Mouse (Mus musculus): Measurements from ENCODE around the gene Slc7a1. TPM values are rescaled to one million over a fixed set of nuclear protein-coding genes. Genes with fewer than 3 reads are reported as not detected.

The Slc7a1 gene
- polyA plus RNA-seq, 1 experiment from 2014 or later, result 17.8 TPM

DNA sequence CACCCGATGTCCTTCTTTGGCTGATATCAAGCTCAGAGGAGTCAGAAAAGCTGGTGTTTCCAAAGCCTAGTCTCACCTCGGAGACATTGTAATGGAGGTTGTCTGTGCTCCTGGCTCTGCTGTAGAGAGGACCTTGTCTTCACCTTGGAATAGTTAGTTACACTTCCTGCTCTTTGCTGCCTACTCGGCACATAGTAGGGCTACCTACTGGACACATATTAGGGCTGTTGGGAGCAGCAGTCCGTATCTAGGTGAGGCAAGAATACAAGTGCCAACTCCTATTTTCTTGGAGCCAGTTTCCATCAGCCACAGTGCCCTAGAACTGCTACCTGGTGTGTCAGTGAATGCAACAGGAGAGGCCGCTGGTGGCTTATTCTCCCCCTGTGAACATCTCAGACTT is 112.2 kb downstream of the Slc7a1 start:
- 87% methylated on average over 5 of the region's 5 CpGs for WGBS
- no peak overlapping the region for H3K4me3 ChIP-seq (ENCODE audit: low read depth, low read length)
- DNase-seq (ENCODE audit: low spot score), result no peak

DNA sequence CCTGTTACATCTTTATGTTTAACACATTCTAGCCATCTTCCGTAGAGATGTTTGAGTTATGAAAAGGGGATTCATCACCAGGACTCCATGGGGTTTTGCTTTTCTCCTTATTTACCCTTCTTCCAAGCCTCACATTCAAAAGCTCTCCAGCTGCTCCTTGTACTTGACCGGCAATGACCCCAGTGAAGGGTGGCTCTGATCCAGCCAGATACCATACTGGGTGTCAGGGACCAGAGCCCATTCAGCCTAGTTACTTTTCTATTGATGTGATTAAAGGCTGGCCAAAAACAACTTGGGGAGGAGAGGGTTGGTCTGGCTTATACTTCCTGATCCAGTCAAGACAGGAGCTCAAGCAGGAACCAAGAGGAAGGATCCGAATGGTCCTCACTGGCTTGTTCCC is 116.1 kb downstream of the Slc7a1 start:
- WGBS, result 84% methylated on average over 3 of the region's 3 CpGs
- no peaks in the 10 kb centered on the region for H3K27me3 ChIP-seq (ENCODE audit: control insufficient read depth, insufficient read depth, low read length)
- TF ChIP-seq EP300 (optimal IDR thresholded peaks at IDR 0.05) (no peak), CTCF (IDR thresholded peaks at IDR 0.05; ENCODE audit: low read depth) (no peak)

More for the DNA sequence above, 112.2 kb downstream of the Slc7a1 start:
- TF ChIP-seq EP300 (optimal IDR thresholded peaks at IDR 0.05), result no peak
- TF ChIP-seq CTCF (IDR thresholded peaks at IDR 0.05; ENCODE audit: low read depth), result no peak
- no peak for ATAC-seq (ENCODE audit: low FRiP score, low TSS enrichment)
- H3K36me3 ChIP-seq (ENCODE audit: control insufficient read depth, insufficient read depth, low read length), result no peaks in the 10 kb centered on the region
- H3K9ac ChIP-seq (ENCODE audit: low read length), result no peak overlapping the region
- H3K9me3 ChIP-seq (ENCODE audit: control insufficient read depth, low read length), result no peaks in the 10 kb centered on the region
- no peaks in the 10 kb centered on the region for H3K4me1 ChIP-seq (replicated peaks; ENCODE audit: control insufficient read depth, insufficient read depth)
- H3K27ac ChIP-seq (replicated peaks), result no peak overlapping the region
- no peak overlapping the region for H3K4me2 ChIP-seq (replicated peaks; ENCODE audit: low read depth)
- no peaks in the 10 kb centered on the region for H3K27me3 ChIP-seq (ENCODE audit: control insufficient read depth, insufficient read depth, low read length)

DNA sequence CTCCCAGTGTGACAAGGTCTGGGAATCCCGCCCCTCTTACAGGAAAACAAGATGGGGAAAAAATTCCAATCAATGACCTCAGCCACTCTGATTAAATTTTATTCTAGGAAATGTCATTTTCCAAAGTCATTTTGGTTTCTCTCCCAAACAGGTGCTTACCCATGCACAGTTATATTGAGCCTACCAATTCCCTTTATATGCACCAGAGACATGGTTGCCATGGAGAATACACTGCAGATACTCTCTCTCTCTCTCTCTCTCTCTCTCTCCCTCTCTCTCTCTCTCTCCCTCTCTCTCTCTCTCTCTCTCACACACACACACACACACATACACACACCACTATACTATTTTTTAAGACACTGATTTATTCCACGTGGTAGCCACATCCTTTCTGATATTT is 116.5 kb downstream of the Slc7a1 start:
- no peak for ATAC-seq (ENCODE audit: low FRiP score, low TSS enrichment)
- H3K27ac ChIP-seq (replicated peaks), result no peak overlapping the region
- H3K4me3 ChIP-seq (ENCODE audit: low read depth, low read length), result no peak overlapping the region
- no peaks in the 10 kb centered on the region for H3K9me3 ChIP-seq (ENCODE audit: control insufficient read depth, low read length)
- no peak overlapping the region for H3K4me2 ChIP-seq (replicated peaks; ENCODE audit: low read depth)
- 67% methylated on average over 2 of the region's 2 CpGs for WGBS
- no peaks in the 10 kb centered on the region for H3K4me1 ChIP-seq (replicated peaks; ENCODE audit: control insufficient read depth, insufficient read depth)
- no peaks in the 10 kb centered on the region for H3K27me3 ChIP-seq (ENCODE audit: control insufficient read depth, insufficient read depth, low read length)
- no peak for DNase-seq (ENCODE audit: low spot score)
- TF ChIP-seq CTCF (IDR thresholded peaks at IDR 0.05; ENCODE audit: low read depth) (no peak), EP300 (optimal IDR thresholded peaks at IDR 0.05) (no peak)
- no peak overlapping the region for H3K9ac ChIP-seq (ENCODE audit: low read length)
- H3K36me3 ChIP-seq (ENCODE audit: control insufficient read depth, insufficient read depth, low read length), result no peaks in the 10 kb centered on the region

More for the DNA sequence above, 116.1 kb downstream of the Slc7a1 start:
- Histone ChIP-seq H3K4me2 (replicated peaks; ENCODE audit: low read depth) (no peak overlapping the region), H3K9ac (ENCODE audit: low read length) (no peak overlapping the region), H3K4me3 (ENCODE audit: low read depth, low read length) (no peak overlapping the region), H3K36me3 (ENCODE audit: control insufficient read depth, insufficient read depth, low read length) (no peaks in the 10 kb centered on the region), H3K27ac (replicated peaks) (no peak overlapping the region), H3K4me1 (replicated peaks; ENCODE audit: control insufficient read depth, insufficient read depth) (no peaks in the 10 kb centered on the region), H3K9me3 (ENCODE audit: control insufficient read depth, low read length) (no peaks in the 10 kb centered on the region)
- DNase-seq (ENCODE audit: low spot score), result no peak
- ATAC-seq (ENCODE audit: low FRiP score, low TSS enrichment), result no peak

DNA sequence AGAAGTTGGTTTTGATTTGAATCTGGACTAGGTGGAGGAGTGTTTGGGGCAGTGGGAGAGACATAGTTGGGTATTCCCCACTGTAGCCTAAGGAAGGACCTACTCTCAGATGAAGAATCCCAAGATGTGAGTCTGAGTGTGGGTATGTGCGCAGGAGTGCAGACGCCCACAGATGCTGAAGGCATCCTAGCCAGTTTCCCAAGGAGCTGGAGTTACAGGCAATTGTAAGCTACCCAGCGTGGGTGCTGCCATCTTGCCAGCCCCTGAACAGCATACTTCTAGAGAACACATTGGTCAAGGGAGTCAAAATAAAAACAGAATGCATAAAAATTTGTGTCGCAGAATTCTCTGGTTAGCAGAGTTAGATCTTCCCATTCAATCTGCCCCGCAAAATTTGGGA is 117.1 kb downstream of the Slc7a1 start:
- H3K4me2 ChIP-seq (replicated peaks; ENCODE audit: low read depth), result no peak overlapping the region
- DNase-seq (ENCODE audit: low spot score) (no peak), ATAC-seq (ENCODE audit: low FRiP score, low TSS enrichment) (no peak)
- H3K27me3 ChIP-seq (ENCODE audit: control insufficient read depth, insufficient read depth, low read length), result no peaks in the 10 kb centered on the region
- TF ChIP-seq EP300 (optimal IDR thresholded peaks at IDR 0.05) (no peak), CTCF (IDR thresholded peaks at IDR 0.05; ENCODE audit: low read depth) (no peak)
- no peaks in the 10 kb centered on the region for H3K36me3 ChIP-seq (ENCODE audit: control insufficient read depth, insufficient read depth, low read length)
- H3K9me3 ChIP-seq (ENCODE audit: control insufficient read depth, low read length), result no peaks in the 10 kb centered on the region
- WGBS, result 94% methylated on average over 5 of the region's 5 CpGs
- no peak overlapping the region for H3K9ac ChIP-seq (ENCODE audit: low read length)
- H3K4me3 ChIP-seq (ENCODE audit: low read depth, low read length), result no peak overlapping the region
- H3K4me1 ChIP-seq (replicated peaks; ENCODE audit: control insufficient read depth, insufficient read depth), result no peaks in the 10 kb centered on the region
- no peak overlapping the region for H3K27ac ChIP-seq (replicated peaks)

DNA sequence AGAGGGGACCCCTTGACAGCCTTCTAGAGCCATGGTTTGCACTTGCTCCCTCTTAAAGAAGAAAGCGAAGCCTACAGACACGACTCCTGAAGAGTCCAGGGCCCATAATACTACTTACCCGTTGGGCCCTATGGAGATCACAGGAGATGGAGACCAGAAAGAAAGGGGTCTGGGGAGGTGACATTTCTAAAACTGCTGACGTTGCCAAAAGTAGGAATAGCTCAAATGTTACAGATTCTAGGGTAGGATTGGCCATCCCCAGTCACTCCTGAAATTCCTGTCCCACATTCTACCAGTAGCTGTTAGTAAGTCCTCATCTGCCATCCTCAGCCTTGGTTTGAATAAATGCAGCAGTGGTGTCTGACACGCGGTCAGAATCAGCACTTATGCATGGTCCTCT is 117.6 kb downstream of the Slc7a1 start:
- ATAC-seq (ENCODE audit: low FRiP score, low TSS enrichment) (no peak), DNase-seq (ENCODE audit: low spot score) (no peak)
- H3K27me3 ChIP-seq (ENCODE audit: control insufficient read depth, insufficient read depth, low read length), result no peaks in the 10 kb centered on the region
- no peaks in the 10 kb centered on the region for H3K9me3 ChIP-seq (ENCODE audit: control insufficient read depth, low read length)
- no peak overlapping the region for H3K4me3 ChIP-seq (ENCODE audit: low read depth, low read length)
- H3K27ac ChIP-seq (replicated peaks), result no peak overlapping the region
- no peak overlapping the region for H3K9ac ChIP-seq (ENCODE audit: low read length)
- TF ChIP-seq EP300 (optimal IDR thresholded peaks at IDR 0.05), result no peak
- no peak for TF ChIP-seq CTCF (IDR thresholded peaks at IDR 0.05; ENCODE audit: low read depth)
- no peaks in the 10 kb centered on the region for H3K36me3 ChIP-seq (ENCODE audit: control insufficient read depth, insufficient read depth, low read length)
- no peaks in the 10 kb centered on the region for H3K4me1 ChIP-seq (replicated peaks; ENCODE audit: control insufficient read depth, insufficient read depth)
- H3K4me2 ChIP-seq (replicated peaks; ENCODE audit: low read depth), result no peak overlapping the region
- WGBS, result 75% methylated on average over 6 of the region's 6 CpGs

DNA sequence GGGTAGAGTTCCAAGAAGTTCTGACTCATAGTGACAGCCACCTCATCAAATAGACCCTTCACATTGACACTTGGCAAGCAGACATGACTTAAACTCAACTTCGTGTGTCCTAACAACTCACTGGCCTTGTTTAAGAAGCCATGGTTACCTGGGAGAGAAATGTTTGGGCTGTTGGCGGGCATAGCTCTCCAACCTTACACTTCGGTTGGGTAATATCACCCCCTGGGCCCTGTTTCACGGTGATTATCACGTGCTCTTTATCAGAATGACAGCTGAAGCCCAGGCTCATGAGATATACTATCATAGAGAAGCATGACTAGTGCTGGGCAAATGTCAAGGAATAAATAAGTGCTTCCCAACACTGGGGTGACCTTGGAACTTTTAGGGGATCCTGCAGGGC is 119.4 kb downstream of the Slc7a1 start:
- Histone ChIP-seq H3K9me3 (ENCODE audit: control insufficient read depth, low read length) (no peaks in the 10 kb centered on the region), H3K9ac (ENCODE audit: low read length) (no peak overlapping the region), H3K36me3 (ENCODE audit: control insufficient read depth, insufficient read depth, low read length) (no peaks in the 10 kb centered on the region), H3K4me2 (replicated peaks; ENCODE audit: low read depth) (no peak overlapping the region), H3K4me1 (replicated peaks; ENCODE audit: control insufficient read depth, insufficient read depth) (no peaks in the 10 kb centered on the region), H3K27me3 (ENCODE audit: control insufficient read depth, insufficient read depth, low read length) (no peaks in the 10 kb centered on the region), H3K4me3 (ENCODE audit: low read depth, low read length) (no peak overlapping the region), H3K27ac (replicated peaks) (no peak overlapping the region)
- no peak for TF ChIP-seq EP300 (optimal IDR thresholded peaks at IDR 0.05)
- TF ChIP-seq CTCF (IDR thresholded peaks at IDR 0.05; ENCODE audit: low read depth), result no peak
- DNase-seq (ENCODE audit: low spot score) (no peak), ATAC-seq (ENCODE audit: low FRiP score, low TSS enrichment) (no peak)
- 75% methylated on average over 5 of the region's 5 CpGs for WGBS

All from stomach, postnatal 0 days (tissue).